Mouse (Mus musculus) embryonic fibroblast, embryonic 13.5 days (primary cell): Measurements from ENCODE around the gene Ebf1.

Source experiments
- CTCF ChIP-seq: IDR thresholded peaks from 2 replicates; pipeline ENCODE4 v1.5.1; 2011; ENCODE audit warnings: mild to moderate bottlenecking, control low read depth, low read length, moderate library complexity, borderline replicate concordance; ENCODE audit not compliant: insufficient read depth
- POLR2A ChIP-seq: IDR thresholded peaks from 2 replicates; pipeline ENCODE4 v1.6.1; 2011; ENCODE audit warnings: low read depth, mild to moderate bottlenecking, control low read depth, low read length, moderate library complexity

DNA sequence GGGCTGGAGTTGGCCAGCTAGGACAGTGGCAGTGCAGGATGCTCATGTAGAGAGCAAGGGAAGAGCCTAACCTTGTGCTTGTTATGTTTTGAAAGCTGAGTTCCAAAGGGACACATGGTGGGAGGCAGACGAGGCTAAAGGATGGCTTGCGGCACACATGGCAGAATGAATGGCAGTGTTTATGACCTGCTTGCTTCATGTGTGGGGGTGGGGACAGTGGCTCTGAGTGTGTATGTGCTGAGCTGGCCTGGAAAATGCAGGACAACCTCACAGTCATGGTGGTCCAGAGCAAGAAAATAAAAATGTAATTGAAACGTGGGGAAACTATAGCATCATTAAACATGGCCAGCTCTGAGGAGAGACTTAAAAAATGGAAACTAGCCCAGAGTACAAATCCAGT lies 181.2 kb downstream of the Ebf1 start:
- TF ChIP-seq CTCF, result no peak
- TF ChIP-seq POLR2A, result no peak
